Mouse (Mus musculus): ENCODE measurements around the gene Spdef. TPM values are rescaled to one million over a fixed set of nuclear protein-coding genes. Genes with fewer than 3 reads are reported as not detected.
A peak's percentile ranks its signal among the peaks of the same experiment; 100 is the strongest.

Spdef gene
- polyA plus RNA-seq, 1 experiment from 2014 or later, result 21.9 TPM

DNA sequence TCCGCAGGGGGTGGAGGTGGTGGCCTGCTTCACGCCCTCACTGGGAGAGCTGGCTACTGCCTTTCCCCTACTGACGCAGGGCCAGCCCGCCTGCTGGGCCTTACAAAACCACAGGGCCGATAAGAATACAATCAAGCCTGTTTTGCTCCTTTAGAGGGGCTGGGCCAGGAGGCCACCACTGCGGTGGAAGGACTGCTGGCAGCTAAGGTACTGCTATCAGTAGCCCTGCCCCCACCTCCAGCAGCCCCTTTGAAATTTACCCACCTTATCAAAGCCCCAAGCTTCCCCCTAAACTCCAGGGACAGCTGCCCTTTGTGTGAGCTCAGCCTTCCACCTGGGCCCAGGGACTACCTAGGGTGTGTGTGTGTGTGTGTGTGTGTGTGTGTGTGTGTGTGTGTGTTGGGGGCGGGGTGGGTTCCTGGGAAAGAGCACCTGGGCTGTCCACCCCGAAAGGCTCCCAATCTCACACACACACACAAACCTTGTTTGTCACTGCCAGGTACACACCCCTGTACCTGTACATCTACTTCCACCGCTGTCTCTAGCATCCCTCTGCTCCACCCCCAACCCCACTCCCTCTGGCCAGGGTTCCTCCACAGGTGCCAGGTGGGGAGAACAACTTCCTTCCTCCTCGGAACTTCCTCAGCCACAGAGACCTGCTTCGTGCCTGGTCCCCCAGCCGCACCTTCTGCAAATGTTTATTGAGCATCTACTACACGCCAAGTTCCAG, 5.8 kb upstream of the Spdef start:
- Histone ChIP-seq H3K36me3 (ENCODE audit: control insufficient read depth, insufficient read depth, low read length) (no peaks in the 10 kb centered on the region), H3K27me3 (replicated peaks; ENCODE audit: control insufficient read depth, insufficient read depth, low read length) (no peaks in the 10 kb centered on the region), H3K9me3 (ENCODE audit: control insufficient read depth, low read length) (no peaks in the 10 kb centered on the region), H3K9ac (ENCODE audit: low read depth, low read length) (0 out of 2 replicates have a peak overlapping the region, but pooled peaks have one; percentile 24), H3K27ac (ENCODE audit: low read length) (peak overlapping the region; percentile 41; the same call in 1 of the 2 replicates), H3K4me3 (ENCODE audit: low read length) (no peak overlapping the region), H3K4me2 (ENCODE audit: low read depth, low read length) (no peak overlapping the region), H3K4me1 (ENCODE audit: control insufficient read depth, insufficient read depth, low read length) (0 out of 2 replicates have a peak, but pooled peaks cover 5% of the 10 kb centered on the region)
- 19% methylated on average over 13 of the region's 13 CpGs for WGBS
- ATAC-seq, result peak; percentile 71

DNA sequence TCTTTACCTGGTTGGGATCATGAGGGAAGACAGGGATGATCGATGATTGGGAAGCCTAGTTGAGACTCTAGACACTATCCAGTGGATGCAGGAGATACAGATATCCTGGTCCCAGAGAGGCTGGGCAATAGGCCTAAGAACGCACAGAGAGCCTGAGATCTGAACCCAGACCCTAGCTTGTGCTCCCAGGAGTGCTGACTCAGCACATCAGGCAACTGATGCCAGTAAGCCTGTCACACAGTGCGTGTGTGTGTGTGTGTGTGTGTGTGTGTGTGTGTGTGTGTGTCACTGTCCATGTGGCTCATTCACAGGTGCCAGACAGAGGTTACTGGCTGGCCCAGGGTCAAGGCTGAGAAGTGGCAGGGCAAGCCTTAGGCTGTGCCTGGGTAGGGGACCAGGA, 3.9 kb upstream of the Spdef start:
- Histone ChIP-seq H3K9ac (ENCODE audit: low read depth, low read length) (no peak overlapping the region), H3K4me3 (ENCODE audit: low read length) (no peak overlapping the region), H3K27me3 (replicated peaks; ENCODE audit: control insufficient read depth, insufficient read depth, low read length) (no peaks in the 10 kb centered on the region), H3K4me2 (ENCODE audit: low read depth, low read length) (no peak overlapping the region), H3K27ac (ENCODE audit: low read length) (no peak overlapping the region), H3K36me3 (ENCODE audit: control insufficient read depth, insufficient read depth, low read length) (no peaks in the 10 kb centered on the region), H3K9me3 (ENCODE audit: control insufficient read depth, low read length) (no peaks in the 10 kb centered on the region), H3K4me1 (ENCODE audit: control insufficient read depth, insufficient read depth, low read length) (0 out of 2 replicates have a peak, but pooled peaks cover 5% of the 10 kb centered on the region)
- 85% methylated on average over 3 of the region's 3 CpGs for WGBS
- no peak for ATAC-seq

DNA sequence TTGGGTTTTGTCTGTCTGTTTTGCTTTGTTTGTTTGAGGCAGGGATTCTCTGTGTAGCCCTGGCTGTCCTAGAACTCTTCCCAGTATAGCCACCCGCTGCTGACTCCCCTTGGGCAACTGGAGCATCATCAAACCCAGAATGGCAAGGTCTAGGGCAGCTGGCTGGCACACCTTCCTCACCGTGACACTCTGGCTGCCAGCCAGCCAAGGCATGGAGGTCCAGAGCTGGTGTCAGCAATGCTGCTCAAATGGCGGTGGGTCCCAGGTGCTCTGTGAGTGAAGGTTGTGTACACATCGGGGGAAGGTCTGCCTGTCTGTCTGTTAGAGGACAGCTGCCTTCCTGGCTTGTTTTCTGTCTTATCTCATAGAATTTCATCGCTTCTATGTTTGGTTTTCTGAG, 3.4 kb upstream of the Spdef start:
- Histone ChIP-seq H3K36me3 (ENCODE audit: control insufficient read depth, insufficient read depth, low read length) (no peaks in the 10 kb centered on the region), H3K9ac (ENCODE audit: low read depth, low read length) (no peak overlapping the region), H3K4me1 (ENCODE audit: control insufficient read depth, insufficient read depth, low read length) (0 out of 2 replicates have a peak, but pooled peaks cover 5% of the 10 kb centered on the region), H3K9me3 (ENCODE audit: control insufficient read depth, low read length) (no peaks in the 10 kb centered on the region), H3K27ac (ENCODE audit: low read length) (no peak overlapping the region), H3K27me3 (replicated peaks; ENCODE audit: control insufficient read depth, insufficient read depth, low read length) (no peaks in the 10 kb centered on the region), H3K4me3 (ENCODE audit: low read length) (no peak overlapping the region), H3K4me2 (ENCODE audit: low read depth, low read length) (no peak overlapping the region)
- whole genome bisulfite sequencing, result 64% methylated on average over 5 of the region's 5 CpGs
- no peak for ATAC-seq

DNA sequence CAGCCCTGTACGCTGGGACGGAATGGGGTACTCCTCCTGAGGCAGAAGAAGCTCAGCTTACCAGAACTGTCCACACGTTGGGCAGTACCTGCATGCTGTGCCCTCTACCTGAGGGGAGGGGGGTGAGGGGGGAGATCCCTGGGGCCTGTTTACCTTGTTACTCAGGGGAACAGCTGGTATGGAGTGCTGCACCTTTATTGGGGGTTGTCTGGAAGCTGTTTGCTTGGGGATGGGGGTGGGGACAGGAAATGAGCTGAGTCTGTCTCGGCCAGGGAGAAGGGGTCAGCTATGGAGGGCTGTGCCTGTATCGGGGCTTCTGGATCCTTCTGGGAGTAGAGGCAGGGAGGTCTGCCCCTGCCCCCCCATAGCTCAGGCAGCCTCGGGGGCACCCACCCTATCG, 2.2 kb downstream of the Spdef start:
- Histone ChIP-seq H3K27ac (ENCODE audit: low read length) (no peak overlapping the region), H3K4me2 (ENCODE audit: low read depth, low read length) (no peak overlapping the region), H3K9ac (ENCODE audit: low read depth, low read length) (no peak overlapping the region), H3K4me3 (ENCODE audit: low read length) (peak overlapping the region; percentile 9; the same call in 1 of the 2 replicates), H3K4me1 (ENCODE audit: control insufficient read depth, insufficient read depth, low read length) (peaks cover 17% of the 10 kb centered on the region; the same call in 1 of the 2 replicates), H3K9me3 (ENCODE audit: control insufficient read depth, low read length) (no peaks in the 10 kb centered on the region), H3K27me3 (replicated peaks; ENCODE audit: control insufficient read depth, insufficient read depth, low read length) (no peaks in the 10 kb centered on the region), H3K36me3 (ENCODE audit: control insufficient read depth, insufficient read depth, low read length) (no peaks in the 10 kb centered on the region)
- ATAC-seq, result no peak
- WGBS, result 32% methylated on average over 7 of the region's 7 CpGs

DNA sequence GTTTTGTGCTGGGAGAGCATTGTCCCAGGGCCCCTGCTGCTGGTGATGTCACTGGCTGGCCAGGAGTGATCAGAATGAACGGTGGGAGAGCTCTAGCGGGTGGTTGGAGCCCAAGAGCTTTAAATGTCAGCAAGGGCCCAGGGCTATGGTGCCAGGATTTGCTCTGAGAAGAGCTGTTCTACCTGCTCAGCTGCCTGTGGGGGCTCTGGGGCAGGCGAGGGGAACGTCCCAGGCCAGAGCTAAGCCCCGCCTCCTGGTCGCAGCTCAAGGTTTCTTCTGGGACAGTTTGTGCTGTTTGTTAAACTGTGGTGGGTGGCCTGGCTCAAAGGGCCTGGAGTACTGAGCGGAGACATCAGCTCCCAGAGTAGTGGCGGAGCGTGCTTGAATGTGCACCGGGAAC, 3.3 kb downstream of the Spdef start:
- Histone ChIP-seq H3K27ac (ENCODE audit: low read length) (no peak overlapping the region), H3K9ac (ENCODE audit: low read depth, low read length) (no peak overlapping the region), H3K36me3 (ENCODE audit: control insufficient read depth, insufficient read depth, low read length) (no peaks in the 10 kb centered on the region), H3K4me3 (ENCODE audit: low read length) (no peak overlapping the region), H3K27me3 (replicated peaks; ENCODE audit: control insufficient read depth, insufficient read depth, low read length) (no peaks in the 10 kb centered on the region), H3K4me1 (ENCODE audit: control insufficient read depth, insufficient read depth, low read length) (peaks cover 17% of the 10 kb centered on the region; the same call in 1 of the 2 replicates), H3K4me2 (ENCODE audit: low read depth, low read length) (0 out of 2 replicates have a peak overlapping the region, but pooled peaks have one; percentile 0), H3K9me3 (ENCODE audit: control insufficient read depth, low read length) (no peaks in the 10 kb centered on the region)
- WGBS, result 21% methylated on average over 10 of the region's 10 CpGs
- ATAC-seq, result no peak

DNA sequence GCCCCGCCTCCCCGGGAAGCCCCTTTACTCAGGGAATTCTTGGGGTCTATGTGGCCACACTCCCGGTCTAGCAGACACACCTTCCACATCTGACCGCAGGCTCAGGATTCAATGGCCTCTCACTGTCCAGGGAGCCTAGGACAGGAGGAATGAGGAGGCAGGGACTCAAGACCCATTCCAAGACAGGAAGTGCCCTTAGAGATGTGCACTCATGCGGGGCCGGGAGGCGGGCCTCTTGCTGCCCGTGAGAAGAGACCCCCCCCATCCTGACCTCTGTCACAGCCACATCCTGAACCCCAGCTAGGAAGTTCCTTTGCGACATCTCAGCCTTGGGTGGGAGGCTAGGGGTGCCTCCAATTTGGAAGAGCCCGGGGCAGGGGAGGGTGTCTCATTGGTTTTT, 3.7 kb downstream of the Spdef start:
- peaks cover 20% of the 10 kb centered on the region for H3K4me1 ChIP-seq (ENCODE audit: control insufficient read depth, insufficient read depth, low read length)
- H3K9me3 ChIP-seq (ENCODE audit: control insufficient read depth, low read length), result no peaks in the 10 kb centered on the region
- no peaks in the 10 kb centered on the region for H3K36me3 ChIP-seq (ENCODE audit: control insufficient read depth, insufficient read depth, low read length)
- no peak overlapping the region for H3K27ac ChIP-seq (ENCODE audit: low read length)
- no peak overlapping the region for H3K4me3 ChIP-seq (ENCODE audit: low read length)
- 41% methylated on average over 10 of the region's 10 CpGs for WGBS
- H3K27me3 ChIP-seq (replicated peaks; ENCODE audit: control insufficient read depth, insufficient read depth, low read length), result no peaks in the 10 kb centered on the region
- no peak for ATAC-seq
- 0 out of 2 replicates have a peak overlapping the region, but pooled peaks have one; percentile 0 for H3K4me2 ChIP-seq (ENCODE audit: low read depth, low read length)
- H3K9ac ChIP-seq (ENCODE audit: low read depth, low read length), result no peak overlapping the region

DNA sequence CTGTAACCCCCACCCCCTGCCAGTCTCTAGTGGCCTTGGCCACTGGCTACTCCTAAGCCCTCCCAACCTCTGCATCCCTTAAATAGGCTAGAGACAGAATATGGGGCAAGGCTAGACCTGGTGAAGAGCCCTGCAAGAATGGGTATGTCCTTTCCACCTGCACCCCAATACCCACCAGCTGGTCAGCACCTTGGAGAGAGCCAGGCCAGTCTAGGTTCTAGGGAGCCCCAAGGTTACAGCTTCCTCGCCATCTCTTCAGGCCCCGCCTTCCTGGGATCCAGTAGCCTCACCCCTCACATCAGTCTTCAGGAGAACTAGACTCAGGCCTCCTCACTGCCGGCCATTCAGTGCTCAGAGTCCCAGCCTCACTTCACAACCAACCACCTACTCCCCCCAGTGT, 4.4 kb downstream of the Spdef start:
- peaks cover 23% of the 10 kb centered on the region for H3K4me1 ChIP-seq (ENCODE audit: control insufficient read depth, insufficient read depth, low read length)
- H3K4me3 ChIP-seq (ENCODE audit: low read length), result no peak overlapping the region
- 37% methylated on average over 3 of the region's 3 CpGs for WGBS
- H3K9ac ChIP-seq (ENCODE audit: low read depth, low read length), result no peak overlapping the region
- no peak overlapping the region for H3K4me2 ChIP-seq (ENCODE audit: low read depth, low read length)
- no peaks in the 10 kb centered on the region for H3K27me3 ChIP-seq (replicated peaks; ENCODE audit: control insufficient read depth, insufficient read depth, low read length)
- no peaks in the 10 kb centered on the region for H3K9me3 ChIP-seq (ENCODE audit: control insufficient read depth, low read length)
- no peak overlapping the region for H3K27ac ChIP-seq (ENCODE audit: low read length)
- H3K36me3 ChIP-seq (ENCODE audit: control insufficient read depth, insufficient read depth, low read length), result no peaks in the 10 kb centered on the region
- no peak for ATAC-seq

DNA sequence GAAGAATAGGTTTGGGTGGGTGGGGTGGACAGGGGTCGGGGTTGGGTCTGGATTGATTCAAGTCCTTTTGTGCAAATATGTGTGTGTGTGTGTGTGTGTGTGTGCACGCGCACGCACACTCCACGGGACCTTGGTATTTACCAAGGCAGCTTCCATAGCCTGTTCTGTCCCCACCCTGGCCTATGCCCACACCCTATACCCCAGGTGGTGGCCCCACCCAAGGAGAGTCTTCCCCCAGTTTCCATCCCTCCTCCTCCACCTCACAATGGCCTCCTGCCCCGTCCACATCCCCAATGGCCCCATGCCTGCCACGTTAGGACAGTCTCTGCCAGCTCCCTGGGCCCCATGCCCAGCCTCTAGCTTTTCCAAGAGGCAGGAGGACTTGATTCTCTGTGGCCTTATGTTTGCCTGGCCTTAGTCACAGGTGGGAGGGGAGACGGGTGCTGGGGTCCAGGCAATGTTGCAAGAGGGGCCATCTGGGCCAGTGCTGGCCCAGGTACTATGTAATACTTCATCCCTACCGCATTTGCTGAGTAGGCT, 7.6 kb downstream of the Spdef start:
- Histone ChIP-seq H3K9me3 (ENCODE audit: control insufficient read depth, low read length) (no peaks in the 10 kb centered on the region), H3K4me3 (ENCODE audit: low read length) (no peak overlapping the region), H3K4me1 (ENCODE audit: control insufficient read depth, insufficient read depth, low read length) (peaks cover 37% of the 10 kb centered on the region), H3K36me3 (ENCODE audit: control insufficient read depth, insufficient read depth, low read length) (no peaks in the 10 kb centered on the region), H3K27me3 (replicated peaks; ENCODE audit: control insufficient read depth, insufficient read depth, low read length) (no peaks in the 10 kb centered on the region), H3K4me2 (ENCODE audit: low read depth, low read length) (no peak overlapping the region), H3K27ac (ENCODE audit: low read length) (no peak overlapping the region), H3K9ac (ENCODE audit: low read depth, low read length) (no peak overlapping the region)
- WGBS, result 61% methylated on average over 9 of the region's 9 CpGs
- no peak for ATAC-seq

DNA sequence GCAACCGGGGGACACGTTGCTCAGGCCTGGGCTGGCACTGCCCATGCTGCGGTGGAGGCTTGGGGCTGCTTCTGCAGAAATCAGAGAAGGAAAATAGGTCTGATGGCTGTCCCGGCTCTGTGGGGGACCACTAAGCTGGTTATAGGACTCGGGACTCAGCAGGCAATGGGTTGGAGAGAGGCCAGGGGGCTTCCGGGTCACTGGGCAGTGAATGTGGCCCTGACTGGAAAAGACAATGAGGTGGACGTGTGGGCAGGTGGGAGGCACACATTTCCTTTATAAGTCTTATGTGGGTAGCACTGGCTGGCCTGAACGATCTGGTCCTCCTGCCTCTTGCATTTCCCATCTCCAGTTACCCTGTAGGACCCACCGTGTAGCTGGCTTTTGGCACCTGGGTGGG, 8.4 kb downstream of the Spdef start:
- WGBS, result 66% methylated on average over 9 of the region's 9 CpGs
- Histone ChIP-seq H3K27me3 (replicated peaks; ENCODE audit: control insufficient read depth, insufficient read depth, low read length) (no peaks in the 10 kb centered on the region), H3K9me3 (ENCODE audit: control insufficient read depth, low read length) (no peaks in the 10 kb centered on the region), H3K36me3 (ENCODE audit: control insufficient read depth, insufficient read depth, low read length) (no peaks in the 10 kb centered on the region), H3K4me3 (ENCODE audit: low read length) (no peak overlapping the region), H3K4me2 (ENCODE audit: low read depth, low read length) (no peak overlapping the region), H3K9ac (ENCODE audit: low read depth, low read length) (no peak overlapping the region), H3K4me1 (ENCODE audit: control insufficient read depth, insufficient read depth, low read length) (peaks cover 31% of the 10 kb centered on the region), H3K27ac (ENCODE audit: low read length) (no peak overlapping the region; the same call in 1 of the 2 replicates)
- no peak for ATAC-seq

Data from intestine, embryonic 16.5 days (tissue).